In the genomic region with DNA sequence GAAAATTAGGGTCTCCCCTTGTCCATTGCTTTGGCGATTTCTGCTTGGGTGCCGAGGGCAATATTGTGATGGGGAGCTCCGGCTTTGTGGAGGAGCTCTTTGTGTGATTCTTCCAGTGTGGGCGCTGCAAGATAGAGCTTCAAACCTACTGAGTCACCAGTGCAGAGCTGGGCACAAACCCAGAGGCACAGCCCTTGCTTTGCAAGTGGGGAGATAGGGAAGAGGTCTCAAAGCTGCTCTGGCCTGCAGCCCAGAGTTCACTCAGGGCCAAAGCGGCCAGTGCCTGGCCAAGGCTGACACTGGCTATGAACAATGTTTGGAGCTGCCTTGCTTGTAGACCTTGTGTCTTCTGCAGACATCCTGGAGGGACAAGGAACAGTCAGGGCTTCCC, we compare ENCODE assay signal across 8 mouse cellular contexts. TPM values are rescaled to one million over a fixed set of nuclear protein-coding genes. Genes with fewer than 3 reads are reported as not detected.
A peak's percentile ranks its signal among the peaks of the same experiment; 100 is the strongest.
DNase-seq lines count a peak whose midpoint lies in the region; ATAC-seq and TF ChIP-seq lines count a peak whose summit lies in the region.

No protein-coding gene starts in this region.

- 69% methylated on average over 5 of the region's 5 CpGs for WGBS in liver, postnatal 0 days (ENCODE audit: insufficient replicate concordance)
- WGBS in intestine, embryonic 15.5 days = 80% methylated on average over 5 of the region's 5 CpGs

- no peak for TF ChIP-seq POLR2A in brain, embryonic 14.5 days (IDR thresholded peaks at IDR 0.05; ENCODE audit: borderline replicate concordance, extremely low read depth, insufficient read depth, insufficient read length, poor library complexity, severe bottlenecking)

- no peaks in the 10 kb centered on the region for H3K4me1 ChIP-seq in liver, postnatal 0 days (ENCODE audit: insufficient read depth)
- no peaks in the 10 kb centered on the region for H3K4me1 ChIP-seq in intestine, embryonic 15.5 days (replicated peaks)

- H3K4me2 ChIP-seq in liver, postnatal 0 days (ENCODE audit: low read depth, low read length) = no peak overlapping the region
- no peak overlapping the region for H3K4me2 ChIP-seq in intestine, embryonic 15.5 days (replicated peaks)

- H3K27ac ChIP-seq in gastrocnemius, adult 2 months = peak overlapping the region; percentile 64
- no peak overlapping the region for H3K27ac ChIP-seq in liver, postnatal 0 days (ENCODE audit: low read depth)
- H3K27ac ChIP-seq in intestine, embryonic 15.5 days = no peak overlapping the region

- peak; percentile 97 for DNase-seq in adipocyte (ENCODE audit: low spot score)
- peak; percentile 4 for DNase-seq in brain, embryonic 14.5 days (ENCODE audit: low read depth)
- peak; percentile 91 for DNase-seq in gastrocnemius, adult 2 months
- DNase-seq in layer of hippocampus, postnatal 10 days (ENCODE audit: low spot score in 2 of 2) = peak; percentile 9 to 41
- DNase-seq in ovary, adult 18-20 months (ENCODE audit: low spot score) = peak; percentile 92
- DNase-seq in c-Kit-positive CD71-positive TER-119-positive erythroid progenitor cells, embryonic 14.5 days (ENCODE audit: low spot score) = no peak
- no peak for DNase-seq in liver, postnatal 0 days

- ATAC-seq in liver, postnatal 0 days = no peak
- no peak for ATAC-seq in intestine, embryonic 15.5 days

- H3K36me3 ChIP-seq in liver, postnatal 0 days (replicated peaks; ENCODE audit: insufficient read depth, low read length) = no peaks in the 10 kb centered on the region
- no peaks in the 10 kb centered on the region for H3K36me3 ChIP-seq in intestine, embryonic 15.5 days

- peak overlapping the region; percentile 11; the same call in 1 of the 2 replicates for H3K4me3 ChIP-seq in gastrocnemius, adult 2 months
- no peak overlapping the region for H3K4me3 ChIP-seq in liver, postnatal 0 days (ENCODE audit: low read depth, low read length)
- H3K4me3 ChIP-seq in intestine, embryonic 15.5 days (replicated peaks) = no peak overlapping the region

- no peak overlapping the region for H3K9ac ChIP-seq in liver, postnatal 0 days (replicated peaks)
- H3K9ac ChIP-seq in intestine, embryonic 15.5 days = no peak overlapping the region

- no peaks in the 10 kb centered on the region for H3K9me3 ChIP-seq in liver, postnatal 0 days (ENCODE audit: low read length)
- no peaks in the 10 kb centered on the region for H3K9me3 ChIP-seq in intestine, embryonic 15.5 days

- no peak for TF ChIP-seq CTCF in brain, embryonic 14.5 days (IDR thresholded peaks at IDR 0.05; ENCODE audit: borderline replicate concordance, extremely low read depth, insufficient read depth, insufficient read length)
- TF ChIP-seq CTCF in gastrocnemius, adult 2 months (IDR thresholded peaks at IDR 0.05) = no peak
- no peak for TF ChIP-seq CTCF in liver, postnatal 0 days (IDR thresholded peaks at IDR 0.05; ENCODE audit: low read depth)

- TF ChIP-seq EP300 in liver, postnatal 0 days (IDR thresholded peaks at IDR 0.05; ENCODE audit: low read depth) = no peak

- H3K27me3 ChIP-seq in liver, postnatal 0 days (ENCODE audit: insufficient read depth, low read length) = no peaks in the 10 kb centered on the region
- no peaks in the 10 kb centered on the region for H3K27me3 ChIP-seq in intestine, embryonic 15.5 days (replicated peaks)

- intact Hi-C loops in gastrocnemius, adult 2 months (cut with DNase I) = no loop called here

RNA-seq across cellular contexts. Expression of a gene that starts 52.9 kb away (rescaled TPM):
- polyA plus RNA-seq in brain, embryonic 14.5 days (2012; rRNA removed) = 27.9 and 33.1 TPM in 2 replicates
- 10 to 100 TPM; 32.8 to 49.3 TPM for total RNA-seq in gastrocnemius, adult 2 months (2021)
- total RNA-seq in layer of hippocampus, postnatal 10 days (2021) = 10 to 100 TPM; 26.5 to 28.1 TPM
- polyA plus RNA-seq in liver, postnatal 0 days (2015; fragmentation: Nextera tagmentation; extraction: Ambion mirVana) = 6.4 and 6.5 TPM in 2 replicates
- polyA plus RNA-seq in intestine, embryonic 15.5 days (2015; fragmentation: Nextera tagmentation; extraction: Ambion mirVana) = 59.9 and 65.1 TPM in 2 replicates

Comparison
In these comparisons a context has a peak if more than half of its experiments do, and no peak if none do; other contexts are left out.
1. DNase-seq: peak in adipocyte (single experiment), brain, embryonic 14.5 days (single experiment), gastrocnemius, adult 2 months (single experiment), layer of hippocampus, postnatal 10 days (2 of 2) and ovary, adult 18-20 months (single experiment); none in c-Kit-positive CD71-positive TER-119-positive erythroid progenitor cells, embryonic 14.5 days (single experiment) and liver, postnatal 0 days (single experiment).